Mouse (Mus musculus) heart, adult 8-10 months (tissue): ENCODE data around the gene Mov10l1. TPM values are rescaled to one million over a fixed set of nuclear protein-coding genes. Genes with fewer than 3 reads are reported as not detected.

Experiments used
- total RNA-seq, 4 experiments: library from RNA; stranded (reverse); gene quantifications; 2 replicates each; pipeline ENCODE4 v1.2.4; 2022

Mov10l1 gene
- total RNA-seq, 4 experiments from 2014 or later: 105 to 126 (median 121) TPM

Other genes starting within 250 kb of the Mov10l1 start
- 10 to 100 TPM; 26.5 to 29.6 (median 28.6) TPM for gene Brd1, start 248.7 kb upstream of the Mov10l1 start, total RNA-seq
- gene Zbed4, start 231.2 kb upstream of the Mov10l1 start, total RNA-seq: 10 to 100 TPM in 1 of 4 experiments, 1 to 10 TPM in 3; 6.6 to 11.4 (median 8.3) TPM
- gene Alg12, start 163.6 kb upstream of the Mov10l1 start, total RNA-seq: 10 to 100 TPM in 2 of 4 experiments, 1 to 10 TPM in 2; 7.4 to 10.3 (median 9.9) TPM
- gene Creld2, start 163.3 kb upstream of the Mov10l1 start, total RNA-seq: 10 to 100 TPM; 17.2 to 28.0 (median 21.1) TPM
- gene Pim3, start 120.7 kb upstream of the Mov10l1 start, total RNA-seq: 100 to 1,000 TPM in 1 of 4 experiments, 10 to 100 TPM in 3; 70.8 to 183 (median 86.1) TPM
- not detected for gene Ttll8, start 28.5 kb upstream of the Mov10l1 start, total RNA-seq
- gene Mlc1, start 3.9 kb upstream of the Mov10l1 start, total RNA-seq: not detected
- 1 to 10 TPM; 1.1 to 2.1 (median 1.7) TPM for gene Panx2, start 76.8 kb downstream of the Mov10l1 start, total RNA-seq
- gene Trabd, start 92.2 kb downstream of the Mov10l1 start, total RNA-seq: 10 to 100 TPM; 43.9 to 51.4 (median 45.4) TPM
- gene Selenoo, start 106.2 kb downstream of the Mov10l1 start, total RNA-seq: 10 to 100 TPM; 15.0 to 16.6 (median 15.8) TPM
- 10 to 100 TPM in 1 of 4 experiments, 1 to 10 TPM in 3; 8.2 to 11.6 (median 9.0) TPM for gene Tubgcp6, start 140.2 kb downstream of the Mov10l1 start, total RNA-seq
- 1 to 10 TPM; 5.8 to 9.5 (median 6.9) TPM for gene Hdac10, start 145.8 kb downstream of the Mov10l1 start, total RNA-seq
- 10 to 100 TPM; 21.1 to 31.4 (median 28.0) TPM for gene Mapk12, start 157.8 kb downstream of the Mov10l1 start, total RNA-seq
- 1 to 10 TPM; 1.1 to 2.8 (median 2.7) TPM for gene Mapk11, start 166.7 kb downstream of the Mov10l1 start, total RNA-seq
- 100 to 1,000 TPM in 2 of 4 experiments, 10 to 100 TPM in 2; 92.5 to 104 (median 99.6) TPM for gene Plxnb2, start 197.9 kb downstream of the Mov10l1 start, total RNA-seq
- gene Dennd6b, start 213.6 kb downstream of the Mov10l1 start, total RNA-seq: 10 to 100 TPM in 2 of 4 experiments, 1 to 10 TPM in 2; 8.8 to 12.9 (median 11.0) TPM
- 10 to 100 TPM; 82.1 to 87.5 (median 84.7) TPM for gene Ppp6r2, start 228.6 kb downstream of the Mov10l1 start, total RNA-seq